Mouse (Mus musculus): ENCODE measurements around the gene Lhx2.

Lhx2 gene

DNA sequence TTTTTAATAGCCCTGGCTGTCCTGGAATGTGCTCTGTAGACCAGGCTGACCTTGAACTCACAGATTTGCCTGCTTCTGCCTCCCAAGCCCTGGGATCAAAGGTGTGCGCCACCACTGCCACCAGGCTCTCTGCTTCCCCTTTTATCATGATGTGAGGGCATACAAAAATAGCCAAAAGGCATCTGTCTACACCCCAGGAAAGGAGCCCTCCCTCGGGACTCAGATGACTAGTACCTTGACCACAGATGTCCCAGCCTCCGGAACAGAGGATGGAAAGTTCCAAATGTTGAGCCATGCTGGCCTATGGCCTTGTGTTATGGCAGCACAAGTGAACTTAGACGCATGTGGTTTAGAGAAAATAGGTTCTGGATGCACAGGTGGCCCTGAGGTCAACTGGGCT is 66.3 kb downstream of the Lhx2 start:
- DNase-seq (ENCODE audit: low read depth, low spot score): no peak

DNA sequence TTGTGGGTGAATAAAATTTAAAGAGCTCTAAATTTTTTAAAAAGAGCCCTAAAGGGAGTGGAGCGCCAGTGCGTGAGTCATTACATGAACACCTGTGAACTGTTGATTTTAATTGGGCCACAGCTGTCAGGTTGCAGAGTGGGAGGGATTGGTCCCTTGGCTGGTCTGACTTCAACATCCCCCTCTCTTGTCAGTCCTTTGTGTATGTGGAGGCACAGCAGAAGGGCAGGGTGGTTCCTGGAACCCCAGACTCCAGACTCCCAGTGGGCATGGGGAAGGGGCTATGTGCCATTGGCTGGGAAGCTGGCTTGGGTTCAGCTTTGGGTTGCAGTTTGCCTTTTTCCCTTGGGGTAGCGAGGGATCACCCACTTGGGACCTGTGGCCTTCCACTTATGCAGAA is 70.2 kb downstream of the Lhx2 start:
- peak; percentile 18 for DNase-seq (ENCODE audit: low read depth, low spot score)

DNA sequence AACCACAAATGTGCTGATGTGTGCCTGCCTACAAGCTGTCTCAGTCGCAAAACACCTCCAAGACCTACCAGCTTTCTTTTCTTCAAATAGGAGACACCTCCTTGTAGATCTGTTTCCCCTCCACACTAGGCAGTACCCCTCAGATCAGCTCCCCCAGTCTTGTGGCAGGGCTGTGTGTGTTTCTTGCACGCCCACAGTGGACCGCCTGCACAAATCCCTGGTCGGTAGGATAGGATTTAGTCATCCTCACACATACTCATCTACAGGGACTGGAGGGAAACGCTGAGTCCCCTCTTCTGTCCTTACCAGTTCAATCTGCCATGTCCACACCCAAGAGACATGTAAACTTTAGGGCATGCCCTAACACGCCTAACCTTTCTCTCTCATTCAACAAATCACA is 71.1 kb downstream of the Lhx2 start:
- DNase-seq (ENCODE audit: low read depth, low spot score): no peak

DNA sequence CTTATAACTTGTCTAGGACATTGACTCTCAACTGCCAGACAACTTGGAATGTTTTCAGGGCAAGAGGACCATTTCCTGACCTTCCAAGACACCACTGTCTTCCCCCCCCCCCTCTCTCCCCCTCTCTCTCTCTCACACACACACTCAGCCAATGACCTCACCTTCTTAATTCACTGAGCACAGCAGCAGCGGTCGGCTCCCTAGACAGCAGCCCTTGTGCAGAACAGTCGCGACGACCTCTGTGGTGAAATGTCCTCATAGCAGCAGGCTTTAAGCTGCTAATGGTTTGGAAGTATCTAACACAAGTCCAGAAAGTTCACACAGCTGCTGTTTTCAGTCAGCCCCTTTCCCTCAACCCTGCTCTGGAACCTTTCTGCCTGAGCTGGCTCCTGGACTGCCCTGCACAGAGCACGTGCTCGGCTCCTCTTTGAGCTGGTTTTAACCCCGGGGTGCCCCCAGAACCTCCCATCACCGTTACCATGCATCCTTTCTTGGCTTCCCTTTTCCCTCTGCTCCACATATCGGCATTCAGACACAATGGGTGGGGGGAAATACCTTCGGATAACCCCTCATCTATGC is 73.6 kb downstream of the Lhx2 start:
- no peak for DNase-seq (ENCODE audit: low read depth, low spot score)

DNA sequence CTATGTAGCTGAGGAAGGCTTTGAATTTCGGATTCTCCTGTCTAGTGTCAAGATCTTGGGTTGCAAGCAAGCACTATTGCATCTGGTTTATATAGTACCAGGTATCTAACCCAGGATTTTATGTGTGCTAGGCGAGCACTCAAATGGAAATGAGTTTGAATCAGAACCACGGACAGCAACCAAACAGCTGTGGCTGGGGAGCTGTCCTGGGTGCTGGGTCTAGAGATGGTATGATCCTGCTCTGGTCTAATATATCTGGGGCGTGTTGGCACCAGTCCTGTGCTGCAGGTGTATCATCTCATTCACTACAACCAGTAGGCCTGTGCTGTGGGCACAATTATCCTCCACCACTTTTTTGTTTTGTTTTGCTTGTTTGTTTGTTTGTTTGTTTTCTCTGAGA is 78.9 kb downstream of the Lhx2 start:
- DNase-seq (ENCODE audit: low read depth, low spot score): peak; percentile 77
